Comparison of ENCODE assay signal across 9 mouse cellular contexts in the genomic region with DNA sequence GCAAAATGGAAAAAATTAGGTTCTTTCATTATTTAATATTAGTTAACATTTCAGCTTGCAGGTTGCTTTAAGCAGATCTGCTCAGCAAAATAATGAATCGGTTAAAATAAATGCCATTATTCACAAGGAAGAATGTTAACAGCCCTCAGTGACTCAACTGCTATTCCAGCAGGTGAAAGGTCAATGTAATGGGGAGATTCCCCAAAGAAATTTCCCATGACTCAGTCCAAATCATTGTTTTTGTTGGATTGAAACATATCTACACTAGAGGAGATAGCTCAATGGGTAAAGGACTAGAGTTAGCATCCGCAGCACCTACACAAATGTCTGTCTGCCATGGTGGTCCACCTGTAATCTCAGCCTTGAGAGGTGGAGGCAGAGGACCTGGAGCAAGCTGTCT.
"Had no signal": no experiment of that assay in that cellular context is flagged by ENCODE, and none has a peak within 500 bp of the region (broad histone marks: within the 10 kb centered on the region; RNA-seq: fewer than 3 reads in every experiment).

No protein-coding gene starts in this region.

- DNase-seq: lung, adult 18-20 months; lung, embryonic 14.5 days; lung, postnatal 10 days; lung, postnatal 4 days; midbrain, embryonic 14.5 days; right cerebral cortex, postnatal 14 days; thymus, adult 2 months; thymus, postnatal 25 days; thymus, postnatal 4 days had no signal
